Mouse (Mus musculus): ENCODE results near the gene Aldoc. TPM values are rescaled to one million over a fixed set of nuclear protein-coding genes. Genes with fewer than 3 reads are reported as not detected.
A peak's percentile ranks its signal among the peaks of the same experiment; 100 is the strongest.

Gene Aldoc
- polyA plus RNA-seq, 1 experiment from 2014 or later, result 30.7 TPM

DNA sequence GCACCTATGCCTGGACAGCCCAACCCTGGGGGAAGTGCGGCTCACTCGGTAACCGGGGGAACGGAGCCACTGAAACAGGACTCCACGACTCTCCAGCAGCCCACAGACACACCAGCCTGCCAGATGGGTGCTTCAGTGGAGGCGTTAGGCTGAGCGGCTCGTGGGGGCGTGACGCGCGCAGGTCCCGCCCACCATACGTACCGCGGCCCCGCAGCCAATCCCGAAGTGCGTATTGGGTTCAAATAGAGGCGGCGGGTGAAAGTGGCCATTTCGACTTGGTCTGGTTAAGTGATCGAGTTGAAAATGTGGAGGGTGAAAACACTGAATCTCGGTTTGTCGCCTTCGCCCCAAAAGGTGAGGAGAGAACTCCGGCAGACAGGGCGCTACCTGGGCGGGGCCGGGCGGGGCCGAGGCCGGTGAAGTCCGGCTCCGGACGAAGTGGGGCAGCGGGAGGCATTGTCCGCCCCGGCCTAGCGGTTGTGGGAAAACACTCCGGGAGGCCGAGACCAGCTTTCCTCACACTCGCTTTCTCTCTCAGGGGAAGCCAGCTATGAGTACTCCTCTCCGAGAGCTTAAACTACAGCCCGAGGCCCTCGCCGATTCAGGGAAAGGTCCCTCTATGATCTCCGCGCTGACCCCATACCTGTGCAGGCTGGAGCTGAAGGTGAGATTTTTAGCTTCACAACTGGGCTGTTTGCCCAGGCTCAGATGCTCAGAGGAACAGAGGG lies 21.2 kb upstream of the Aldoc start, which contains the start of gene Spag5:
Gene Spag5, plus strand, starts transcription at position 173 of the 728 bp plus-strand sequence.
- Histone ChIP-seq H3K9me3 (replicated peaks; ENCODE audit: control insufficient read depth, low read length) (no peaks in the 10 kb centered on the region), H3K9ac (ENCODE audit: low read length) (peak within 1 kb of the TSS; percentile 84), H3K4me3 (ENCODE audit: low read length) (peak within 1 kb of the TSS; percentile 86), H3K36me3 (ENCODE audit: control insufficient read depth, insufficient read depth) (peaks cover 15% of the 10 kb centered on the region), H3K4me2 (ENCODE audit: low read depth, low read length) (peak within 1 kb of the TSS; percentile 86), H3K27ac (ENCODE audit: low read length) (peak within 1 kb of the TSS; percentile 73), H3K4me1 (ENCODE audit: control insufficient read depth, insufficient read depth, low read length) (peaks cover 11% of the 10 kb centered on the region; the same call in 1 of the 2 replicates), H3K27me3 (ENCODE audit: control insufficient read depth, insufficient read depth, low read length) (no peaks in the 10 kb centered on the region)
- WGBS, result 0% methylated on average over 49 of the region's 49 CpGs
- peak; percentile 99 for ATAC-seq (replicated peaks; ENCODE audit: extremely low read depth, insufficient read depth, low FRiP score)

DNA sequence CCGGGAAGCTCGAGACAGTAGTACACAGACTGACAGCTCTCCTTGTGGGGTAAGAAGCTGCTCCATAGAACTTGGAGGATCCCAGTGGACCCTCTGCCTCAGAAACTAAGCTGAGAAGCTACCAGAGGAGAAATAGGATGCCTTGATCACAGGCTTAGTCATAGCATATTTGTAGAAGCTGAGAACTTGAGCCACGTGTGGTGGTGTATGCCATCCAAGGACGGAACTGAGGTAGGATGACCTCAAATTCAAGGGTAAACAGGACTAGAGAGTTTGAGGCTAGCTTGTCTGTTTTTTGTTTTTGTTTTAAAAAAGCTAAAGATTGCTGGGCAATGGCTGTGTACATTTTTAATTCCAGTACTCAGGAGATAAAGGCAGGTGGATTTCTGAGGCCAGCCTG lies 17.5 kb upstream of the Aldoc start:
- ATAC-seq (replicated peaks; ENCODE audit: extremely low read depth, insufficient read depth, low FRiP score), result no peak
- H3K27me3 ChIP-seq (ENCODE audit: control insufficient read depth, insufficient read depth, low read length), result no peaks in the 10 kb centered on the region
- H3K36me3 ChIP-seq (ENCODE audit: control insufficient read depth, insufficient read depth), result peaks cover 28% of the 10 kb centered on the region
- no peaks in the 10 kb centered on the region for H3K9me3 ChIP-seq (replicated peaks; ENCODE audit: control insufficient read depth, low read length)
- no peak overlapping the region for H3K27ac ChIP-seq (ENCODE audit: low read length)
- H3K9ac ChIP-seq (ENCODE audit: low read length), result no peak overlapping the region
- 83% methylated on average over 4 of the region's 4 CpGs for WGBS
- peaks cover 11% of the 10 kb centered on the region; the same call in 1 of the 2 replicates for H3K4me1 ChIP-seq (ENCODE audit: control insufficient read depth, insufficient read depth, low read length)
- H3K4me3 ChIP-seq (ENCODE audit: low read length), result no peak overlapping the region
- no peak overlapping the region for H3K4me2 ChIP-seq (ENCODE audit: low read depth, low read length)

DNA sequence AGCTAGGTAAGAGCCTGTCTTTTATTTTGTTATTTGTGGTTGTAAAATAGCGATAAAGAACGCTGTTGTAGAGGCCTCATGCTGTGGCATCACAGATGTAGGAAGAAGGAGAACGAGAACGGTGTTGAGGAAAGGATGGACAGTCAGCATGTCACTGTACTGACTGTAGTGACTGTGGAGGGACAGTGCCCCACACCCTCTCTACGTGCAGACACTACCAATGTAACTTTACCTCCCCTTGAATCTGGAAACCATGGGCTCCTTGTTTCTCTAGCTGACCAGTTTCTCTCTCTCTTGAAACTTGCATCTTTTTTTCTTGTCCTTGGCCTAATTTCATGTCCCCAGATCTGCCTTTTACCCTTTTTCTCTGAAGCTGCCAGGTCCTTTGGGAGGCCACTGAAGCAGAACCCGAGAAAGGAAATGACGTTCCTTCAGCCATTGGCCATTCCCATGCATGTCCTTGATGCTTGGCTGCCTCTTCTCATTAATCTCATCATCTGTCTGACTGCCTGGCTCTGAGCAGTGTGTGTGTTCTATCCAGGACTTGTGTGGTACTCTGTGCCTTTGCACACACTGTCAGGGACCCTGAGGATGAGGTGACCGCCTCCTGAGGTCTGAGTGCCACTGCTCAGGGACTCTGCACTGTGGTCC lies 11.8 kb upstream of the Aldoc start:
- Histone ChIP-seq H3K4me1 (ENCODE audit: control insufficient read depth, insufficient read depth, low read length) (no peaks in the 10 kb centered on the region; the same call in 1 of the 2 replicates), H3K4me3 (ENCODE audit: low read length) (no peak overlapping the region), H3K36me3 (ENCODE audit: control insufficient read depth, insufficient read depth) (peaks cover 43% of the 10 kb centered on the region), H3K27ac (ENCODE audit: low read length) (no peak overlapping the region), H3K9ac (ENCODE audit: low read length) (no peak overlapping the region), H3K4me2 (ENCODE audit: low read depth, low read length) (no peak overlapping the region), H3K27me3 (ENCODE audit: control insufficient read depth, insufficient read depth, low read length) (no peaks in the 10 kb centered on the region), H3K9me3 (replicated peaks; ENCODE audit: control insufficient read depth, low read length) (no peaks in the 10 kb centered on the region)
- ATAC-seq (replicated peaks; ENCODE audit: extremely low read depth, insufficient read depth, low FRiP score), result no peak
- WGBS, result 92% methylated on average over 8 of the region's 8 CpGs

GRCm38 (mm10) chr11:78313662-78314061 lies 9.1 kb upstream of the Aldoc start:
- Histone ChIP-seq H3K36me3 (ENCODE audit: control insufficient read depth, insufficient read depth) (peaks cover 56% of the 10 kb centered on the region), H3K4me2 (ENCODE audit: low read depth, low read length) (no peak overlapping the region), H3K9ac (ENCODE audit: low read length) (no peak overlapping the region), H3K9me3 (replicated peaks; ENCODE audit: control insufficient read depth, low read length) (no peaks in the 10 kb centered on the region), H3K27me3 (ENCODE audit: control insufficient read depth, insufficient read depth, low read length) (no peaks in the 10 kb centered on the region), H3K27ac (ENCODE audit: low read length) (peak overlapping the region; percentile 14; the same call in 1 of the 2 replicates), H3K4me3 (ENCODE audit: low read length) (no peak overlapping the region), H3K4me1 (ENCODE audit: control insufficient read depth, insufficient read depth, low read length) (no peaks in the 10 kb centered on the region)
- ATAC-seq (replicated peaks; ENCODE audit: extremely low read depth, insufficient read depth, low FRiP score), result no peak
- 73% methylated on average over 2 of the region's 2 CpGs for WGBS

- Histone ChIP-seq H3K27ac (ENCODE audit: low read length) (no peak overlapping the region), H3K9me3 (replicated peaks; ENCODE audit: control insufficient read depth, low read length) (no peaks in the 10 kb centered on the region), H3K9ac (ENCODE audit: low read length) (no peak overlapping the region), H3K4me1 (ENCODE audit: control insufficient read depth, insufficient read depth, low read length) (peaks cover 9% of the 10 kb centered on the region; the same call in 1 of the 2 replicates), H3K27me3 (ENCODE audit: control insufficient read depth, insufficient read depth, low read length) (no peaks in the 10 kb centered on the region), H3K4me2 (ENCODE audit: low read depth, low read length) (no peak overlapping the region), H3K4me3 (ENCODE audit: low read length) (no peak overlapping the region), H3K36me3 (ENCODE audit: control insufficient read depth, insufficient read depth) (peaks cover 71% of the 10 kb centered on the region)
- WGBS, result 88% methylated on average over 2 of the region's 2 CpGs
- ATAC-seq (replicated peaks; ENCODE audit: extremely low read depth, insufficient read depth, low FRiP score), result no peak
Observed at GRCm38 (mm10) chr11:78318411-78318810, 4.4 kb upstream of the Aldoc start.

DNA sequence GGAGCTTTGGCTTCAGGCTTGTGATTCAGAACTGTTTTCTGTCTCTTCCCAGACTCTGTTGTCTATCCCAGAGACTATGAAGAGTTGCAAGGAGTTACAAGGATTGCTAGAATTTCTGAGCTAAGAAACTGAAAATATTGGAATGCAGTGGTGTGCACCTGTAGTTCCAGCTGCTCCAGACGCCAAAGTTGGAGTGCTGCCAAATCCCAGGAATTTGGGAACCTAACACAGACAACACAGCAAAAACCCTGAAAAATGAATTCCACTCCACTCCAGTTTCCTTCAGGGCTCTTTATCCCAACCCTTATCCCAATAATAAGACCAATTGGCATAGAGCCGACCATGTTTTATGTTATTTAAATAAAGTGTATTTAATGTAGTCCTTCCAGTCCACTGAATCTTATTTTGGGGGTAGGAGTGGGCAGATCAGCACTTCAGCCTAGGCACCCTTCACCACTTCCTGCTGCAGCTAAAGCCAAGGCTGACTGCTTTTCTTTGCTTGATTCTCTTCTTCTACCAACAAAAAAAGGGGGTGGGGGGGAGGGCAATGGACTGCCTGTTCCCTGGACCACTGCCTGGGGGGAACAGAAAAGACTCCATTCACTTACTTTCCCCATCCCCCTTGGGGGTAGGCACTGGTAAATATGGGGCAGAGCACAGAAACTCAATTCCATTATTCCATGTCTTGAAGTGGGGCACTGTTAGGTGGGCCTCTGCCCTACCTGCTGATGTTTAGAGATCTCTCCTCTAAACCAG lies 514 bp upstream of the Aldoc start:
- H3K36me3 ChIP-seq (ENCODE audit: control insufficient read depth, insufficient read depth), result peaks cover 39% of the 10 kb centered on the region
- 39% methylated on average over 2 of the region's 2 CpGs for whole genome bisulfite sequencing
- H3K9me3 ChIP-seq (replicated peaks; ENCODE audit: control insufficient read depth, low read length), result no peaks in the 10 kb centered on the region
- peak overlapping the region; percentile 3 for H3K27ac ChIP-seq (ENCODE audit: low read length)
- no peak overlapping the region for H3K4me3 ChIP-seq (ENCODE audit: low read length)
- peak overlapping the region; percentile 50 for H3K4me2 ChIP-seq (ENCODE audit: low read depth, low read length)
- no peak overlapping the region for H3K9ac ChIP-seq (ENCODE audit: low read length)
- H3K4me1 ChIP-seq (ENCODE audit: control insufficient read depth, insufficient read depth, low read length), result peaks cover 20% of the 10 kb centered on the region
- H3K27me3 ChIP-seq (ENCODE audit: control insufficient read depth, insufficient read depth, low read length), result no peaks in the 10 kb centered on the region
- no peak for ATAC-seq (replicated peaks; ENCODE audit: extremely low read depth, insufficient read depth, low FRiP score)

GRCm38 (mm10) chr11:78324000-78324785 lies 1.4 kb downstream of the Aldoc start:
- 78% methylated on average over 15 of the region's 15 CpGs for WGBS
- peak overlapping the region; percentile 50; the same call in 1 of the 2 replicates for H3K4me2 ChIP-seq (ENCODE audit: low read depth, low read length)

GRCm38 (mm10) chr11:78324965-78325364 lies 2.2 kb downstream of the Aldoc start:
- ATAC-seq (replicated peaks; ENCODE audit: extremely low read depth, insufficient read depth, low FRiP score), result no peak
- 89% methylated on average over 12 of the region's 12 CpGs for WGBS
- H3K4me1 ChIP-seq (ENCODE audit: control insufficient read depth, insufficient read depth, low read length), result peaks cover 26% of the 10 kb centered on the region
- H3K27me3 ChIP-seq (ENCODE audit: control insufficient read depth, insufficient read depth, low read length), result no peaks in the 10 kb centered on the region
- no peaks in the 10 kb centered on the region for H3K9me3 ChIP-seq (replicated peaks; ENCODE audit: control insufficient read depth, low read length)
- no peak overlapping the region for H3K4me2 ChIP-seq (ENCODE audit: low read depth, low read length)
- H3K4me3 ChIP-seq (ENCODE audit: low read length), result no peak overlapping the region
- no peak overlapping the region for H3K27ac ChIP-seq (ENCODE audit: low read length)
- H3K9ac ChIP-seq (ENCODE audit: low read length), result no peak overlapping the region
- H3K36me3 ChIP-seq (ENCODE audit: control insufficient read depth, insufficient read depth), result peaks cover 16% of the 10 kb centered on the region

More at GRCm38 (mm10) chr11:78324000-78324785, 1.4 kb downstream of the Aldoc start:
- Histone ChIP-seq H3K36me3 (ENCODE audit: control insufficient read depth, insufficient read depth) (peaks cover 22% of the 10 kb centered on the region), H3K27ac (ENCODE audit: low read length) (no peak overlapping the region), H3K27me3 (ENCODE audit: control insufficient read depth, insufficient read depth, low read length) (no peaks in the 10 kb centered on the region), H3K4me3 (ENCODE audit: low read length) (no peak overlapping the region), H3K9ac (ENCODE audit: low read length) (no peak overlapping the region), H3K4me1 (ENCODE audit: control insufficient read depth, insufficient read depth, low read length) (peaks cover 25% of the 10 kb centered on the region), H3K9me3 (replicated peaks; ENCODE audit: control insufficient read depth, low read length) (no peaks in the 10 kb centered on the region)
- no peak for ATAC-seq (replicated peaks; ENCODE audit: extremely low read depth, insufficient read depth, low FRiP score)
